Mouse (Mus musculus): ENCODE data around the gene Dlec1. TPM values are rescaled to one million over a fixed set of nuclear protein-coding genes. Genes with fewer than 3 reads are reported as not detected.

Gene Dlec1
- polyA plus RNA-seq, 1 experiment from 2014 or later = 1.9 TPM

Other genes starting within 250 kb of the Dlec1 start
- gene Ctdspl, start 176.0 kb upstream of the Dlec1 start, polyA plus RNA-seq (2016; fragmentation: Nextera tagmentation; extraction: Ambion mirVana) = 8.1 and 11.7 TPM in 2 replicates
- 13.8 and 14.9 TPM in 2 replicates for gene Vill, start 49.7 kb upstream of the Dlec1 start, polyA plus RNA-seq (2016; fragmentation: Nextera tagmentation; extraction: Ambion mirVana)
- gene Plcd1, start 9.0 kb upstream of the Dlec1 start, polyA plus RNA-seq (2016; fragmentation: Nextera tagmentation; extraction: Ambion mirVana) = 33.7 and 35.6 TPM in 2 replicates
- 1.2 and 2.1 TPM in 2 replicates for gene Acaa1b, start 54.6 kb downstream of the Dlec1 start, polyA plus RNA-seq (2016; fragmentation: Nextera tagmentation; extraction: Ambion mirVana)
- not detected in 2 replicates for gene Gm47289, start 56.7 kb downstream of the Dlec1 start, polyA plus RNA-seq (2016; fragmentation: Nextera tagmentation; extraction: Ambion mirVana)
- gene Slc22a13, start 106.6 kb downstream of the Dlec1 start, polyA plus RNA-seq (2016; fragmentation: Nextera tagmentation; extraction: Ambion mirVana) = 0.12 TPM in 1 of 2 replicates, not detected in the other
- gene Oxsr1, start 219.9 kb downstream of the Dlec1 start, polyA plus RNA-seq (2016; fragmentation: Nextera tagmentation; extraction: Ambion mirVana) = 18.9 and 19.6 TPM in 2 replicates
- gene Acaa1a, start 237.2 kb downstream of the Dlec1 start, polyA plus RNA-seq (2016; fragmentation: Nextera tagmentation; extraction: Ambion mirVana) = 82.4 and 87.1 TPM in 2 replicates
- 6.3 and 7.6 TPM in 2 replicates for gene Myd88, start 238.9 kb downstream of the Dlec1 start, polyA plus RNA-seq (2016; fragmentation: Nextera tagmentation; extraction: Ambion mirVana)